Mouse (Mus musculus): ENCODE data around the gene Uvrag. TPM values are rescaled to one million over a fixed set of nuclear protein-coding genes. Genes with fewer than 3 reads are reported as not detected.
"Not testable (repeated sequence)": the region's sequence is repeated elsewhere in the genome, so short reads cannot be mapped to it uniquely, and the experiment has no call there.

Uvrag gene
- total RNA-seq, 2 experiments from 2014 or later: 12.9 to 14.6 TPM

DNA sequence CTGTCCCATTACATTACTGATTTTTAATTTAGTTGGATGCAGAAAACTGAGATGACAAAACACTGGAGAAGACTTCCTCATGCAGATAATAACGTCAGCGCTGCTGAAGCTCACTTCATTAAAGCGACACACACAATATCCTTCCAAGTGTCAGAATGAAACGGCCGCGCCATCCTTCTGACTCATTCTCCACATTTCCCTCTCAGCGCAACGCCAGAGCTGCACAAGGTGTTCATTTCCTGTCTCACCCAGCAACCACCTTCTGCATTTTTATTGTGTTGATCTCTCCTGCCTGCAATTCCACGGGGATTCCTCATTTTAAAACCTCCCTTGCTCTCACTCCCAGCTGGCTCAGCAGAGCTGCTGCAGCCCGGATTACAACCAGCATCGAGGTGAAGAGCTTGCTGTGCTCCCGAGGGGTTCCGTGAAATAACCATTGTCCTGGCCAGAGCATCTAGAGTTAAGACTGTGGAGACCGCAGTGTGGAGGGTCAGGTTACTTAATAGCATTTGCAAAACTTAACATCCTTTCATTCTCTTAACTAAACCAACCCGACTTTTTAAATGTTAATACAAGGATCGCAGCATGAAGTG is 172.8 kb downstream of the Uvrag start:
- intact Hi-C loops (cut with DNase I; ENCODE audit: low total_unique reads): loop anchor here (5.0 kb wide), 1 partner anchor 109 kb away; no protein-coding TSS in a partner anchor
- no peak for DNase-seq

DNA sequence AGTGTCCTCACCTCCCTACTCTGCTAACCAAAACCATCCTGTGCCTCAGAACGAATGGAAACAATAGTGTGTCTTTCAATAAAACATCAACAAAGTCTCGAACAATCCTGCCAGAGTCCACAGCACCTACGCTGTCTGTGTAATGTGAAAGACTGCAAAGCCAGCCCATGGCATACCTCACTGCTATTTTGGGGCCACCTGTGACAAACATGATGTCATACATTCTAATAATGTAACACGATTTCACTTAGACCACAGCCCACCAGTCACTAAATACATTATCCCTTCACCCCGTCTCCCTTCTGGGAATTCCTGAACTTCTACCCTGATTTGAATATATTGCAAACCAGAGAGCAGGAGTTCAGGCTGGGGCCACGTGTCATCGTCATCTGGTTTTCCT is 173.3 kb downstream of the Uvrag start:
- intact Hi-C loops (cut with DNase I; ENCODE audit: low total_unique reads): loop anchor here (5.0 kb wide), 1 partner anchor 110 kb away; no protein-coding TSS in a partner anchor
- no peak for DNase-seq

DNA sequence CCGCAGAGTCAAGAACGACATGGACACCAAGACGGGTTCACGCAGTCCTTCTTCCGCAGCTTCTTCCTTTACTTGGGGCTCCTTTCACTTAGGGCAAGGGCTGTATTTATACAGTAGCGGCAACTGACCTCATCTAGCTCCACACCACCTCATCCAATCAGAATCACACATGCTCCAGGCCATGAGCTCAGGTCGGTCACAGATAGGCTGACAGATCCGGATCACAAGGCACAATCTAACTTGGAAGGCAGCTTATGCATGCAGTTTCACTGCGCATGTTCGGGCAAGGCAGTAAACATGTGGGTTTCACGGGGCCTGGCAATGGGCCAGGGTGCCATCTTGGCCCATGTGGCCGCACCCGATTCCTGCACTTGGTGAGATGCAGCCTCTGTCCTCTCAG is 177.4 kb downstream of the Uvrag start:
- DNase-seq; intact Hi-C loops (cut with DNase I; ENCODE audit: low total_unique reads): not testable (repeated sequence)

DNA sequence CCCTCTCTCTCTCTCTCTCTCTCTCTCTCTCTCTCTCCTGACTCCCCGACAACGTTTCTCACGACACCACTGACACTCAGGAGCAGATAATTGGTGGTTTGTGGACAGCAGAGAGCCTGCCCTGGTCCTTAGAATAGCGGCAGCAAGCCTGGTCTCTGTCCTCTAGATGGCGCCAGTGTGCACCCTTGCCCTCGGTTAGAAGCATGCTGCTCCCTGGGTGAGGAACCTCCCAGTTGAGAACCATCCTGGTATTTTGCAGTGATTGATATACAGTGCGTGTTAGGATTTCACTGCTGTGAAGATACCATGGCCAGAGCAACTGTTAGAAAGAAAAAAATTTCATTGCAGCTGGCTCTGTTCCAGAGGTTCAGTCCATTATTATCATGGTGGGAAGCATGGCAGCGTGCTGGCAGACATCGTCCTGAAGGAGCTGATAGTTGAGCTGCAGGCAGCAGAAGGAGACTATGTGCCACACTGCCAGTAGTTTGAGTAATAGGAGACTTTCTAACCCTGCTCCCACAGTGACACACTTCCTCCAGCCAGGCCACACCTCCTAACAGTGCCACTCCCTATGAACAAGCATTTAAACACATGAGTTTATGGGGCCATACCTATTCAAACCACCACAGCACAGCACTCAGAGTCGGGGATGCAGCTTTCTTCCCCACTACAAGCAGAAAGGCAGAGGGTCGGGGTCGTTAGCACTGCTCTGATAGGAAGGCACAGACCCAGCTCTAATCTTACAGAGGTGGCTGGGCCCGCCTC is 178.2 kb downstream of the Uvrag start:
- DNase-seq: peak; percentile 75
- intact Hi-C loops (cut with DNase I; ENCODE audit: low total_unique reads): no loop called here

DNA sequence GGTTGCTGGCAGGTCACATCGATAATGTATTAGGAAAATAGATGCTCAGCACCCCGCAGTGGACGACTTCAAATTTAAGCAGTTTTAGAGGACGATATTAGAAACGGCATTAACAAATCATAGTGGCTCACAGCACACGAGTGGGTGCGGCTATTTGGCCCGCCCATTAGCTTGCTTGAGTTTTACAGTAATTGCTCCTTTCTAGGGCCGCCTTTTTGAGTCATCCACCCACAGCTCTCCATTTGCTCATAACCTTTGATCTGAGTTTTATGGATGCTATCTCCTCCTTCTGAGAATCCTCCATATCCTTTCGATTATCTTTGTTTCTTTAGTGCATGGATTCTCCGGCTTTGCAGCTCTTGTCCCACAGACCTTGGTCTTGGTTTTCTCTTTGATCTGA is 178.9 kb downstream of the Uvrag start:
- DNase-seq: no peak
- intact Hi-C loops (cut with DNase I; ENCODE audit: low total_unique reads): no loop called here

DNA sequence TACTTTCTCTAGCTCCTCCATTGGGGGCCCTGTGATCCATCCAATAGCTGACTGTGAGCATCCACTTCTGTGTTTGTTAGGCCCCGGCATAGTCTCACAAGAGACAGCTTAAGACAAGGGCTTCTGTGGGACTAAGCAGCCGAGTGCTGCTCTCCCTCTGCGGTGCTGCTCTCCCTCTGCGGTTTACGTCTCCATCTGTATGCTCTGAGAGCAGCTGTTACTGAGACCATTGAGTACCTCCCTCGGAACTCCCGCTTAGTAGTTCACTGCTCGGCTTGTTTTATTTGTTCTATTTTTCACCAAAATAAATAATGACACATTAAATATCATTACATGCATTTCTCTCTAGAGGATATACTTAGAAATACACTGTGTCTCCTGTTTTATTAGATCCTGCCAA is 180.7 kb downstream of the Uvrag start:
- DNase-seq: no peak
- intact Hi-C loops (cut with DNase I; ENCODE audit: low total_unique reads): no loop called here

DNA sequence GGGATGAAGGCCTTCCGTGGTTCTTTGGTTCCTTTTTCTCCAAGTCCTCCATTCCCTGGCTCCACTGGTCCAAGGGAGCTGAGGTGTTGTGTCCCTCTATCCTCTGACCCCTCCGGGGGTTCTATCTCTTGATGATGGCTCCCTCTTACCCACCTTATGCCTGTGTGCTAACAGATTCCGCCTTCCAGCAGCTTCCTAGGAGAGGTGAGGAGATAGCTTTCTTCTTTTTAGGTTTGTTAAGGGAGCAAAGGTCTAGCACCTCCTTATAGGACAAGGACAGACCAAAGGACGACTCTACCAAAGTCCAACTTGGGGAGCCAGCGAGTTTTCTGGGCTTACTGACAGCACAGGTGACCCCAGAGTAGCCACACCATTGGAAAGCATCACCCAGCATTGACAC is 181.7 kb downstream of the Uvrag start:
- no peak for DNase-seq
- intact Hi-C loops (cut with DNase I; ENCODE audit: low total_unique reads): no loop called here

DNA sequence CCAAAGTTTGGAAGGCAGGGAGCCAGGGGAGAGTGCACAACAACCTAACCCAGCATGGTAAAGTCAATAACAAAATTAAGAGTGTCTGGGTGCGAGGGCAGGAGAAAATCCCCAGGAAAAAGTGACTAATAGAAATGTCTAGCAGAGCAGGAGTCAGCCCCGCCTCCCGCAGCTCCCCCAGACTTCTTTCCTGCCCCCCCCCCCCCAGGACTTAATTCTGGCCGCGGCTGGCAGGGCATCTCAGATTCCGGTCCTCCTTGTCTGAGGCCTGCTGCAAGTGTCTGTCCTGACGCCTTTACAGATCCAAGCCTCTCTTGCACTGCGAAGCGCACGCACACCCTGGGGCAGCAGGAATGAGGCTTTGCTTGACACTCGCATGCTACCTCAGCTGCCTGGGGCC is 182.8 kb downstream of the Uvrag start:
- no peak for DNase-seq
- intact Hi-C loops (cut with DNase I; ENCODE audit: low total_unique reads): no loop called here

DNA sequence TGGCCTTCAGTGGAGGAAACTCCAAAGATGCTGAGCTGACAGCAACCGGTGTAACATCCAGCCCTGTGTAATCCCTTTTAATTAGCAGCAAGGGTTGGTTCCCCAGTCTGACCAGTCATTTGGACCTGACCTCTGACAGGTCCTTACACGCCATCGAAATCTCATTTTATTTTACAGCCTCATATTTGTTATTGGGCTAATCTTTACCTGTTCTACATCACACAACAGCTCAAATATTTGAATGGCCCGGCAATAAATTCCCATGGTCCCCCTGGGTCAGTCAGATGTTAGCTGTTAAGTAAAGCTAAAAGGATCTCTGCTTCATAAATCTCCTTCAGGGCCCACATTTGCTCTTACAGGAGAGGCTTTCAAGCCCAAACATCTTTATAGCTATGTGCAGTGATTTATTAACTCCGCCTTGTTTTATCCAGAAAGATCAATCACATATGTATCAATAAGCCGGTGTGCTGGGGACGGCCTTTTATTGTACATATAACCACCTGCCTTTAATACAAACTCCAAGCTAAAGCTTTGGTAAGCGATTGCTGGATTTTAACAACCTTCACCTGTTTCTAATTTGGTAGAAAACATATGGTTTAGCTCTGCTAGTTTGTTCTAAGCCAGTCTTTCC is 183.7 kb downstream of the Uvrag start:
- intact Hi-C loops (cut with DNase I; ENCODE audit: low total_unique reads): no loop called here
- no peak for DNase-seq

DNA sequence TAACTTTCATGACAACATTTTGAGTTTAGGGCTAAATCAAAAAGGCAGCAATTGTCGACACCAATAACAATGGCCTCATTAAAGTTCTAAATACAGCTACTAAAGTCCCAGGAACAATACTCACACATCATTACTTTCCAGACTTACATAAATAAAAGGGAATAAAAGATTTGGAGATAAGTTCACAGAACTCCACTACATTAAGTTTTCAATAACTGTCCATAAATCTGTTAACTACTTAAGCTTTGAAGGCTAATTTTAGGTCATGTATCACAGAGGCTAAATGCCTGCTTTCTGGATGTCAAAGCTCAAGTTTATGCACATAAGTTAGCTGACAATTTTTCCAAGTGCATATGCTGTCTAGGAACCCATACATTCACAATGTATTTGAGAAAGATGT is 184.3 kb downstream of the Uvrag start:
- no peak for DNase-seq
- intact Hi-C loops (cut with DNase I; ENCODE audit: low total_unique reads): no loop called here

DNA sequence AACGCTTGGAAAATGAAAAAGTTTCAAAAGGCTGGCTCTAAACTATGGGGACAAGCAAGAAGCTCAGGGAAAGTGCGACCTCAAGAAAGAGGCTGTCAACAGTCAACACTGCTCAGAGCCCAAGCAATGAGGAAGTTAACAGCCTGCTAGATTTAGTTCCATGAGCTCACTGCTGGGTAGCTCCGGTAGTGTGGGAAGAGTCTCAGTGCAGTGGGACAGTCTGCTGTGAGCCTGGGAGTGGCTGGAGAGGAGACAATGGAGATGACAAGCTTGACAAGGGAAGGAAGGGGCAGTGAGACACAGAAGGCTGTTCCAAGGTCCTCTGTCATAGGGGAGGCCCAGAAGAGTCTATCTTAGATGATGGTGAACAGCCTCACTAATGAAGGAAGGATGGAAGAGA is 187.3 kb downstream of the Uvrag start:
- no peak for DNase-seq
- intact Hi-C loops (cut with DNase I; ENCODE audit: low total_unique reads): no loop called here

DNA sequence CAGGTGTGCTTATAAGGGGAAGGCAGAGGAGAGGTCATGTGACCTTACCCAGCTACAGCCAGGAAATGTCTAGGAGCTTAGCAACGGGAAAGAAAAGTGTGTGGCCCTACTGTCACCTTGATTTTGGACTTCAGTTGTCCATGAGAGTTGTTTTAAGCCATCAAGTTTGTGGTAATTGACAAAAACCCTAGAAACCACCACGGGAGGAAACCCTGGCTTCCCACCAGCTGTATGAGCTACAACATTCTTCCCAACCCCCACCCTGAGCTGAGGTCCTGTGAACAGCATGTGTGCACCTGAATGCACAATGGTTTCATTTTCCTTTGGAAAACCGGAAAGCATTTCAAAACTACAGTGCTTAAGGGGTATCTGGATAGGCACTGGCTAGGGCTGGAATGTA is 196.0 kb downstream of the Uvrag start:
- no peak for DNase-seq

DNA sequence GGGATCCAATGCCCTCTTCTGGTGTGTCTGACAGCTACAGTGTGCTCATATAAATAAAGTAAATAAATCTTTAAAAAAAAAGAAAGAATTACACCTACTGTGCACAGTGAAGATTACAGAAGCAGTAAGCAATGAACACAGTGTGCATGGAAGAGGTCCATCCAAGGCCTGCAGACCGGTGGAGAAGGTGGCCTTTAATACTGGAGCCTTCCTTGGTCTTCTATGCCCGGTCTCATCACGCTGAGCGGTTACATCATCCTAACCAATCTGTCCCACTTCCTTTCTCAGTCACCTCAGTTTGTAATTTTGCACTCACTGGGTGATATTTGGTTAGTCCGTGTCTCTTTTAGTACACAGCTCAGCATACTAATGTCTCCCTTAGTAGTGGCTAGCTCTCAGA is 197.3 kb downstream of the Uvrag start:
- intact Hi-C loops (cut with DNase I; ENCODE audit: low total_unique reads): no loop called here
- DNase-seq: no peak

More for the DNA sequence above, 196.0 kb downstream of the Uvrag start:
- intact Hi-C loops (cut with DNase I; ENCODE audit: low total_unique reads): no loop called here

DNA sequence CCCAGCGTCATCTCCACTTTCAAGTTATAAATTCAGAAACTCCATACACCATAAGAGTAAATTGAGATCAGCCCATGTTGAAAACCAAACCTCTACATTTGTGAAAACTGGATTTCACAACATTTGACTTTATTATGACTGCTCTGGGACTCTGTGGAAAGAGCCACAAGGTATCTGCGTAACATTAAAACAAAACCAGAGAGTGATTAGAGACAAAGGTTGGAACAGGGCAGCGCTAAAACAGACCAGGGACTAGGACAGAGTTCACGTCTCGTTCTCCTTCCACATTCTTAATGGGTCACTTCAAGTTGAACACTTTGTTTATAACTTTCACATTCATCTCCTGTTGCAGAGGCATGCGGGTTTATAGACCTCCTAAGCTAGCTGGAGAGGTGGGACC is 198.2 kb downstream of the Uvrag start:
- intact Hi-C loops (cut with DNase I; ENCODE audit: low total_unique reads): no loop called here
- no peak for DNase-seq

DNA sequence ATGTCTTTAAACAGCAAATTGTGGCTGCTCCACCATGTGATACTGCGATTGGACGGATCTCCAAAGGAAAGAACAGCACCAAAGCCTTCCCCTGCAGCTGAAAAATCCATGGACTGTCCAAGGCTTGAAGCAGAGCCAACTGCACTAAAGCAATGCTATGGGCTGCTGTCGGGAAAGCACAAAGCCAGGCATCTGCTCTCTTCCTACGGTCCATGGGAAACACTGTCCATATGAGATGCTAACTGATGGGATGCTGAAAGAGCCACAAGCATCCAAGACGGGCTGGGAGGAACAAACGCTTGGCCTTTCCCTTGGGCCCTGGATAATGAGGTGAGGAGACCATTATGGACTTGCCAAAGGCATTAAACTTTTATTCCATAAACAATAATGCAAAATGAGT is 201.7 kb downstream of the Uvrag start:
- intact Hi-C loops (cut with DNase I; ENCODE audit: low total_unique reads): no loop called here
- no peak for DNase-seq

DNA sequence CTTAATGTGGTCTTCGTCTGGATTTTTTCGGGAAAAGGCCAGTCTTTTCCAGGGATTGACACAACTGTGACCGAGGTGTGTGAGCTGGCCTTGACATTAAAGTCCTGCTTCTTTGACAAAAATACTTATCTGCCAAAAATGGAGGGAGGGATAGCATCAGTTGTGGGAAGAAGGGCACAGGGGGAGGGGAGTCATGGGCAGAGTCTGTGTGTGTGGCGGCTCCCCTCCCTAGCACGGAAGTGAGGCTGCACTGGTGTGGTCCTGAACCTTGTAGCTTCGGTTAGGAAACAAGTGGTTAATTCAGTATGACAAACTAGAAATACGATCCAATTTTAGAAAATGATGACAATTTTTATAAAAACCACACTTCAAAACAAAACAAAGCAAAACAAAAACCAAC is 202.3 kb downstream of the Uvrag start:
- no peak for DNase-seq
- intact Hi-C loops (cut with DNase I; ENCODE audit: low total_unique reads): no loop called here

DNA sequence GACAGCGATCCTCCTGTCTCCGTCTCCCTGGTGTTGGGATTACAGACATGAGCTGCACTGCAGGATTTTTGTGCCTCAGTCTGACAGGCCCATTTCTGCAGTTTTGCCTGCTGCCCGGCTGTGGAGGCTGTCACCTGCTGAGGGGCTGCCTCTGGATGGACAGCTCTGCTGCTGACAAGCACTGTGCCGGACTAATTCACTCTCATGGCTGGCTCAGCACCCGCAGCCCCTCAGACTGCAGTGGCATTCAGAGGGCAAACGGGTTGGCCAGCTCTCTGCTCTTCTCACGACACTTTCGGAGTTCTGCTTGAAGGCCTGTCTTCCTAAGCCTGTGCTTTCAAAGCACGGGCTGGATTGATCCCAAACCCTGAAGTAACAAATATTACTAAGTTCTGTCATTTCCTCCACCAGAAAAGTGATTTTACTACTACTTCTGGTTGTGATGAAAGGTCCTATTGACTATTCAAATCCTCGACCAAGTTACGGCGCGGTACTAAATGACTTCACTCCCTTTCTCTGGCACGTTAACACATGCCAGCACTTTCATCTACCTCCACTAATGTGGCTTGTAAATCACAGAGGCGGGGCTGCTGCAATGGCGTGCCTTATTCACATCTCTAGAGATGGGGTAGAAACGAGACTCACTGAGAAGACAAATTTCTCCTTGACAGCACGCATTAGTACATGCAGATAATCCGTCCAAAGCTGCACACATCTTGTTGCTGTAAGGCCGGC is 203.7 kb downstream of the Uvrag start:
- intact Hi-C loops (cut with DNase I; ENCODE audit: low total_unique reads): no loop called here
- DNase-seq: no peak

DNA sequence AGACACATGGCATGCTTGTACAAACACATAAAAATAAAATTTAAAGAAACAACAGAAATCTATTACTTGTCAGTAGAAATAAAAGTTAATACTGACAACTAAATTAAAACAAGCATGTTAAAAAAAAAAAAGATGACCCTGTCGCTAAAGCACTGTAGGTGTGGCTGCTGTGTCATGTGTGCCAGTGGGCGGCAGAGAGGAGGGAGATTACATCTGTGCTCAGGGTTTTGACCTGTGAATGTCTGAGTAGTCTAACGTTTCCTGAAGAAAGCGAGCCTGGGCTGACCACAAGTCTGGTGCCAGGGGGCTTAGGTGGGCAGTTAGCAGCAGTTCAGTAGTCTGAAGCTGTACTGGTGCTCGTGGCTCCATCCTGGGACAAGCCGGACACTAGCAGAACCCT is 205.2 kb downstream of the Uvrag start:
- intact Hi-C loops (cut with DNase I; ENCODE audit: low total_unique reads): no loop called here
- DNase-seq: no peak

DNA sequence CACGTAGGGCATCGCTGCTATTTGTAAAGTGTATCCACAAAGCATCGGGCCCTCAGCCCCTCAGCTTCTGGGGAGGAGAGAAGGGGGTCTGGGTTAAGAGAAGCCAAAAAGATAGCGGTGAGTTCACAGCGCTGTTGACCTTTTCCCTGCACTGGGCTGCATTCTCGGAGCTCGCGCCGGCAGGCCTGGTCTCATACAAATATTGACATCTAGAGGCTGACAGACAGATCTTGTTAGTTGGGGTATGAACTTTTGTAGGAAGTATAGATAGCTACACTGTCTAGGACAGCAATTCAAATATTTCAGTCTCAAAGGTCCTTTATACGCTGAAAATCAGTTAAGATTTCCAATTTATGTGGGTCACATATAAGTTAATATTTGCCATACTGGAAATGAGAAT is 205.7 kb downstream of the Uvrag start:
- DNase-seq: no peak
- intact Hi-C loops (cut with DNase I; ENCODE audit: low total_unique reads): no loop called here

DNA sequence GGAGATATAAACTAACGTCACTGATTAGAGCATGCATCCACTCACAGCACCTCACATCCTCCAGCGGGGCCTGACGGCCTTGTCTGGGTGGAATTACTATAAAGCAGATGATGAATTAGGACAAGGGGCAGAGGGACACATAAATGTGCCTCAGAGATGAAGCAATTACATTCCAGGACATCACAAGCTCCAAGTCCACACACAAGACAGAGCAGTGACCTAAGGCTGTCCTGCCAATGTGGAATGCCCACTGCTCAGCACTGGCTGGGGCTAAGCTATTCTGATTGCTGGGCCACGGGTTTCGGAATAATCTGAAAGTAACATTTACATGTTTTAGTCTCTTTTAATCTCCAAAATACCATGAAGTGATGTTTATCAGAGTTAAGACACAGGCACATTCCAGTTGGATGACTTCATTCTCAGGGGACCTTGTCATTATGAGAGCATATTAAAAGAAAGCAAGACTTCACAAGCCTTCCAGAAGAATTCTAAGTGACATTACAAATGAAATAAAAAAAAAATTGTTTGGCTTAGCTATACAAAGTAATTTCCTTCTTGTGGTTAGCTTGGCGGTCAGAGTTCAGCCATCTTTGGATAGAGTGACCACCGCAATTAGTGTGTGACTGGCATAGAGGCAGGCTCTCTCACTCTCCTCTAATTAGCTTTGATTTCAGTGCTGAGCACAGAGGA is 212.5 kb downstream of the Uvrag start:
- DNase-seq: no peak
- intact Hi-C loops (cut with DNase I; ENCODE audit: low total_unique reads): no loop called here
